Mouse (Mus musculus) left cerebral cortex, adult 11 months (tissue): ENCODE measurements around the gene Duoxa2.
A peak's percentile ranks its signal among the peaks of the same experiment; 100 is the strongest.
"Not testable (repeated sequence)": the region's sequence is repeated elsewhere in the genome, so short reads cannot be mapped to it uniquely, and the experiment has no call there.

Experiments
- DNase-seq: peaks from one replicate; pipeline ENCODE4 v3.0.0; 2022; ENCODE audit warnings: low spot score

Gene Duoxa2

DNA sequence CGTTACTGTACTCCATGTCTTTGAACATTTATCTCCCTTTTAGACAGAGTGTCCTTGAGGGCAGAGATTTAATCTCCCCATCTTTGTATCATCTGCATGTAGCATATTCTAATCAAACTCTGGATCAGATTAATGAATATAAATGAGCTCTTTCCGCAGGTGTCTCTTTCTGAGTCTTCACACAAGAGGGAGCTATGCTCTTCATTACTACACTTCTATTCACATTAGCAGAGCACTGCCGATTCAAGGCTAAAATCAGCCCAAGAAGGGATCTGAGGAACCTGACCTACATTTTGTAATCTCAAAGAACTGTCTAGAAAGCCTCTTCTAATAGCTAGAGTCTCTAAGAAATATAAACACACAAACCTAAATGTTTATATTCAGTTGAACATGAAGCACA lies 10.9 kb downstream of the Duoxa2 start:
- no peak for DNase-seq

- no peak for DNase-seq
Measured at GRCm38 (mm10) chr2:122311561-122311960, 12.9 kb downstream of the Duoxa2 start.

DNA sequence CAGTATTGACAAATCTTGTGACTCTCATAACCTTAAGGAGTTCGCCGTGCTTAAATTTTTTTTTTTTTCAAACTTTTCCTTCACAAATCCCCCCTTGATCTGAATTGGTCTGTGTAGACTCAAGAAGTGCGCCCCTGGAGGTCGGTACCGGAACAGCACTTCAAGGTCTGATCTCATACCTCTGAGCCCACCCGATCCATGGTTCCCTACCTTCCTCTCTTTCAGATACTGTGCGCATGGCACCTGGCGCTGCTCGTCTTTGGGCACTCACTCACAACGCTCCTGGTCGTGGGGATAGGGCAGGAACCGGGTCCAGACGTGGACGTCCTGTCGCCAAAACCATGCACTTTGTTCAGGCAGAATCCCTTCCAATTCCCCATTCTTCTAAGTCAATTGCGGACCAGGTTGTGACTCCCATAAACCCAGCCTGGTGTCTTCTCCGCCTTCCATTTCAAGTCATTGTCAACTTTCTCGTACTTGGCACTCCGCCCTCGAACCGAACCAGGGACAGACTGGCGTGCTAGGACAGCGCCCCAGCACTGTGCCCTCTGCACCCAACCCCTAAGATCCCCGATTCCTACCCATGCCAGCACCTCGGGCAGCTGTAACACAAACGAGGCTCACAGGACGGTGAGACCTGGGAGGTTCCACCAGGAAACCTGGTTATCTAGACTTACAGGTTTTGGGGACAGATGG lies 14.2 kb downstream of the Duoxa2 start:
- DNase-seq: no peak

DNA sequence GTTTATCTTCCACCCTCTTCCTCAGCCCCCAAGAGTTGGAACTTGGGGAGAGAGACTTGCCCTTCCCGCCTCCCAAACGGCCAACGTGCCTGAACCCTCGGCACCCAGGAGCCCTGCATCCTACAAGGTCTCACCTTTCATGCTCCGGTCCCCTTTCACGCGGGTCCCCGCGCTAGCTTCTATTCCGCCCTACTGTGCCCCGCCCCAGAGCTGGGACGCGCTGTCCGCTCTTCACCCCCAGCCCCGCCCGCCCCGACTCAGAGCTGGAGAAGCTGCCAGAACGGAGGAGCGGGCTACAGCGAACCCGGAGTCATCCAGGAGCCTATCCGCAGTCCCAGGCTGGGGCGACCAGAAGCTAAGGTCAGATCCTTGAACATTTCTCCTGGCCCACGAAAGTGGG lies 14.8 kb downstream of the Duoxa2 start, which contains the start of gene Duoxa1:
TSS of gene Duoxa1 (minus strand) at position 195 of the 400 bp plus-strand sequence.
- DNase-seq: no peak

- no peak for DNase-seq
Measured at GRCm38 (mm10) chr2:122315372-122315771, 16.7 kb downstream of the Duoxa2 start, which contains the start of gene Duox1. Gene Duox1 (plus strand): TSS chr2:122315672.

GRCm38 (mm10) chr2:122317384-122317783 lies 18.7 kb downstream of the Duoxa2 start:
- DNase-seq: no peak

- no peak for DNase-seq
Measured at GRCm38 (mm10) chr2:122323960-122324359, 25.3 kb downstream of the Duoxa2 start.

- DNase-seq: no peak
Measured at GRCm38 (mm10) chr2:122324586-122324985, 25.9 kb downstream of the Duoxa2 start.

DNA sequence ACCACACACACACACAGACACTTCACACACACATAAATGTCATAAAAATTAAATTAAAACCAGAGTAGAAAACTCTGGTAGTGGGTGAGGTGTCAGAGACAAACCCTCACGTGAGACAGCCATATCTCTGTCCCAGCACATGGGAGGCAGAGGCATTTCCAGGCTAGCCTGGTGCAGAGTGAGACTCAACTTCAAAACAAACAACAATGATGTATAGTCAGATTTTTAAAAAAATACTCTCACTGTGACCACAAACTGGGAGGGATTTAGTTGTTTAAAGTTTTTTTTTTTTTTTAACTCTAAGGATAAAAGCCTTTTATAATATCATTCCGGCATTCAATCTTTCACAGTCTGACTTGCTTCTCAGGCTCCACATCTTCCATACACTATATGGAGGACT lies 26.7 kb downstream of the Duoxa2 start:
- DNase-seq: no peak

- DNase-seq: no peak
Measured at GRCm38 (mm10) chr2:122327986-122328385, 29.3 kb downstream of the Duoxa2 start.

- DNase-seq: not testable (repeated sequence)
Measured at GRCm38 (mm10) chr2:122330317-122330716, 31.6 kb downstream of the Duoxa2 start.

DNA sequence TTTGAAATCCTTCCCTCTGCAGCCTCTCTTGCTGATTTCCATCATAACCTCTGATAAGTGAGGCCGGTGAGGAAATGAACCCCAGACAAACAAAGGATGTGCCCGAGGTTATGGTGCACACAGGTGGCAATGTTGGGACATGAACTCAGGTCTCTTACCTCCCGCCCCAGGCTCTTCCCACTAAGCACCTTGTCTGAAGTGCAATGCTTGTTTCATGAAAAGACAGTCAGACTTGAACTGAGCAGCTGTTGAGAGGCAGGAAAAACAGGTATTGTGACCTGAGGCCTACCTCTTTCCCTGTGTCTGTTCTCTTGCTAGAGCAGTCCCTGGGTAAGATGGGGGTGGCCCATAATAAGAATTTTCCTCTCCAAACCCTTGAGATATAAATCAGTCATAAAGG lies 33.5 kb downstream of the Duoxa2 start:
- no peak for DNase-seq

GRCm38 (mm10) chr2:122334170-122334569 lies 35.5 kb downstream of the Duoxa2 start:
- DNase-seq: no peak

- no peak for DNase-seq
Measured at GRCm38 (mm10) chr2:122337291-122337690, 38.6 kb downstream of the Duoxa2 start.

- no peak for DNase-seq
Measured at GRCm38 (mm10) chr2:122345106-122345893, 46.6 kb downstream of the Duoxa2 start.

GRCm38 (mm10) chr2:122346164-122346563 lies 47.5 kb downstream of the Duoxa2 start:
- DNase-seq: not testable (repeated sequence)

GRCm38 (mm10) chr2:122347257-122347656 lies 48.6 kb downstream of the Duoxa2 start:
- DNase-seq: no peak

GRCm38 (mm10) chr2:122348531-122349131 lies 49.9 kb downstream of the Duoxa2 start:
- peak; percentile 86 for DNase-seq

GRCm38 (mm10) chr2:122349136-122349785 lies 50.6 kb downstream of the Duoxa2 start:
- no peak for DNase-seq

- no peak for DNase-seq
Measured at GRCm38 (mm10) chr2:122351156-122351930, 52.6 kb downstream of the Duoxa2 start.

DNA sequence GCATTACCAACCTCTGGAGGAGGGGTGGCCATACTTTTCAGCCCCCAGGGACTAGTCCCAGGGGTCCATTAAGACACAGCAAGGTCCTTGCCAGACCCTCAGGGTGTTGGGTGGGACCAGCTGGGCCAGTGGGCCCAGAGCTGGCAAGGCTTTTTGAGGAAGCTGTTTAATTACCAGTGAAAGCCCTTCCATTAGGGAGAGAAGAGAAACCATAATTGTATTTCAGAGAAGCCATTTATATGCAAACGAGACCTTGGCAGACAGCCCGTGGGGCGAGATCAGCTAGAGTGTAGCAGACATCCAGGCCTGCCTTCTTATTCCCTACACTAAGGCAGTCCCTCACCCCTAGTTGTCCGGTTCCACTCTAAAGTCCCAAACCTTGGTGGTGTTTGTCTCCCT lies 53.2 kb downstream of the Duoxa2 start:
- DNase-seq: no peak
